Mouse (Mus musculus): ENCODE data around the gene Crp.

Crp gene

GRCm38 (mm10) chr1:172711396-172711795, 13.5 kb downstream of the Crp start:
- DNase-seq (ENCODE audit: low read depth, low spot score) = no peak

GRCm38 (mm10) chr1:172711962-172712361, 14.1 kb downstream of the Crp start:
- no peak for DNase-seq (ENCODE audit: low read depth, low spot score)

GRCm38 (mm10) chr1:172751241-172751640, 53.4 kb downstream of the Crp start:
- no peak for DNase-seq (ENCODE audit: low read depth, low spot score)

- no peak for DNase-seq (ENCODE audit: low read depth, low spot score)
Observed at GRCm38 (mm10) chr1:172755151-172755550, 57.3 kb downstream of the Crp start.

- no peak for DNase-seq (ENCODE audit: low read depth, low spot score)
Observed at GRCm38 (mm10) chr1:172759525-172759924, 61.7 kb downstream of the Crp start.

- DNase-seq (ENCODE audit: low read depth, low spot score) = no peak
Observed at GRCm38 (mm10) chr1:172779195-172779594, 81.3 kb downstream of the Crp start.

GRCm38 (mm10) chr1:172785322-172785721, 87.5 kb downstream of the Crp start:
- DNase-seq (ENCODE audit: low read depth, low spot score) = no peak

GRCm38 (mm10) chr1:172785886-172786285, 88.0 kb downstream of the Crp start:
- no peak for DNase-seq (ENCODE audit: low read depth, low spot score)

- DNase-seq (ENCODE audit: low read depth, low spot score) = no peak
Observed at GRCm38 (mm10) chr1:172828975-172829374, 131.1 kb downstream of the Crp start.

- no peak for DNase-seq (ENCODE audit: low read depth, low spot score)
Observed at GRCm38 (mm10) chr1:172847044-172847761, 149.3 kb downstream of the Crp start.

- DNase-seq (ENCODE audit: low read depth, low spot score) = no peak
Observed at GRCm38 (mm10) chr1:172848171-172848570, 150.3 kb downstream of the Crp start.

- DNase-seq (ENCODE audit: low read depth, low spot score) = no peak
Observed at GRCm38 (mm10) chr1:172875265-172875664, 177.4 kb downstream of the Crp start.

- DNase-seq (ENCODE audit: low read depth, low spot score) = no peak
Observed at GRCm38 (mm10) chr1:172876675-172877074, 178.8 kb downstream of the Crp start.
